Mouse (Mus musculus) stomach, postnatal 0 days (tissue): ENCODE results near the gene Ano5. TPM values are rescaled to one million over a fixed set of nuclear protein-coding genes. Genes with fewer than 3 reads are reported as not detected.

ENCODE experiments used
- ATAC-seq: fragments of 200-750 bp; cut with Nextera tagmentation; 2 replicates; pipeline ENCODE4 v1.8.0; 2017; ENCODE audit not compliant: low FRiP score, low TSS enrichment
- DNase-seq: peaks from one replicate; pipeline ENCODE4 v3.0.0-alpha.2; 2016; ENCODE audit warnings: low spot score
- H3K27ac ChIP-seq: fragments of 300-500 bp; sonication (generic); replicated peaks from 2 replicates; pipeline ENCODE4 v1.5.1; 2014; ENCODE audit warnings: mild to moderate bottlenecking, control low read depth
- H3K27me3 ChIP-seq: fragments of 300-500 bp; sonication (generic); 2 replicates; pipeline ENCODE4 v1.6.1; 2014; ENCODE audit warnings: low read length; ENCODE audit not compliant: control insufficient read depth, insufficient read depth
- H3K36me3 ChIP-seq: fragments of 300-500 bp; sonication (generic); 2 replicates; pipeline ENCODE4 v1.6.1; 2014; ENCODE audit warnings: low read length, mixed read lengths; ENCODE audit not compliant: control insufficient read depth, insufficient read depth
- H3K4me1 ChIP-seq: fragments of 300-500 bp; sonication (generic); replicated peaks from 2 replicates; pipeline ENCODE4 v1.6.1; 2014; ENCODE audit warnings: antibody characterized with exemption; ENCODE audit not compliant: control insufficient read depth, insufficient read depth
- H3K4me2 ChIP-seq: fragments of 300-500 bp; sonication (generic); replicated peaks from 2 replicates; pipeline ENCODE4 v1.6.1; 2014; ENCODE audit warnings: low read depth, mild to moderate bottlenecking, control low read depth, moderate library complexity
- H3K4me3 ChIP-seq: fragments of 300-500 bp; sonication (generic); 2 replicates; pipeline ENCODE4 v1.5.1; 2014; ENCODE audit warnings: low read depth, low read length, control low read depth
- H3K9ac ChIP-seq: fragments of 300-500 bp; sonication (generic); 2 replicates; pipeline ENCODE4 v1.6.1; 2014; ENCODE audit warnings: mild to moderate bottlenecking, low read length, control low read depth, mixed read lengths
- H3K9me3 ChIP-seq: fragments of 300-500 bp; sonication (generic); 2 replicates; pipeline ENCODE4 v1.6.1; 2016; ENCODE audit warnings: low read length; ENCODE audit not compliant: control insufficient read depth
- CTCF ChIP-seq: IDR thresholded peaks from 2 replicates; pipeline ENCODE4 v1.5.1; 2016; ENCODE audit warnings: antibody characterized with exemption, low read depth, mild to moderate bottlenecking, moderate library complexity
- EP300 ChIP-seq: optimal IDR thresholded peaks from 2 replicates; pipeline ENCODE3; 2016; ENCODE audit warnings: antibody characterized with exemption
- WGBS: fragments of 180-500 bp; shearing (Covaris S2); extraction: QIAGEN DNeasy Blood & Tissue Kit; methylation state at CpG from one replicate; pipeline ENCODE4 v1.1.7; 2014; 5-methylcytosine and 5-hydroxymethylcytosine counted together
- polyA plus RNA-seq: library from polyadenylated mRNA; unstranded; fragments of >200 nt; fragmentation: Nextera tagmentation; extraction: Ambion mirVana; gene quantifications from 2 replicates; pipeline ENCODE4 v1.2.1, GENCODE M21; 2015

The Ano5 gene
- polyA plus RNA-seq, 1 experiment from 2014 or later: 0.08 TPM

GRCm38 (mm10) chr7:51632543-51633229 lies 121.9 kb downstream of the Ano5 start:
- 14% methylated on average over 9 of the region's 9 CpGs for WGBS
- Histone ChIP-seq H3K4me2 (no peak overlapping the region), H3K27me3 (no peaks in the 10 kb centered on the region), H3K4me1 (no peaks in the 10 kb centered on the region), H3K4me3 (no peak overlapping the region), H3K9ac (no peak overlapping the region), H3K27ac (no peak overlapping the region), H3K36me3 (no peaks in the 10 kb centered on the region), H3K9me3 (no peaks in the 10 kb centered on the region)
- ATAC-seq (no peak), DNase-seq (no peak)
- no peak for TF ChIP-seq CTCF

DNA sequence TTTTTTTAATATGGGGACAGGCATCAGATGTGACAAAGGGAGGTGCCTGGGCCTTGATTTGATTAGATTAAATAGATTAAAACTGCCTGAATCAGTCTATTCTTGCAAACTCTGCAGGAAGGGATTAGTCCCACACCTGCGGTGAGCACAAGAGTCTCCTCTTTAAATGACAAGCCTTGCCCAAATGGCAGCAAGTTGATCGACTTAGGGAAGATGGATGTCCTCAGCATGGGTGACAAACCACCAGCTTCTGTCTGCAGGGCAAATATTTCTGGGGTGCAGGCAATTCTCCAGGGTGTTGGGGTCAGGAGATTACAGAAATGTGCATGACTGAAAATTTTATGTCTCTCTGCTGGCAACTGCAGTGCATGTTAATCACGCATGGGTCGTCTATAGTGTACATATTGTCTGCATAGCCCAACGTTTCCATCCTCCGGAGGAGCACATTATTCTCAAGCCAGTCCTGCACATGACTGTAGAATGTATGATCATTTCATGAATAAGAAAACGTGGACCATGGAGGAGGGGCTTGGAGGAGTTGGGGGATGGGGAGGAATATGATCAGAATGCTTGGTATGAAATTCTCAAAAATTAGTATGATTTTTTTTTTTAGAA lies 122.5 kb downstream of the Ano5 start:
- Histone ChIP-seq H3K4me1 (no peaks in the 10 kb centered on the region), H3K27ac (no peak overlapping the region), H3K27me3 (no peaks in the 10 kb centered on the region), H3K4me3 (no peak overlapping the region), H3K9ac (no peak overlapping the region), H3K9me3 (no peaks in the 10 kb centered on the region), H3K4me2 (no peak overlapping the region), H3K36me3 (no peaks in the 10 kb centered on the region)
- WGBS: 7% methylated on average over 7 of the region's 7 CpGs
- DNase-seq: no peak
- ATAC-seq: no peak
- TF ChIP-seq CTCF (no peak), EP300 (no peak)

Other genes with a start within 250 kb of the Ano5 start
- not detected in 2 replicates for gene Slc17a6, start 111.0 kb downstream of the Ano5 start, polyA plus RNA-seq